Comparison of ENCODE assay signal across 8 mouse cellular contexts in genomic region chr9:90076849-90077461, GRCm38 (mm10). TPM values are rescaled to one million over a fixed set of nuclear protein-coding genes. Genes with fewer than 3 reads are reported as not detected.
DNase-seq lines count a peak whose midpoint lies in the region; ATAC-seq and TF ChIP-seq lines count a peak whose summit lies in the region.

No protein-coding gene starts in this region.

- TF ChIP-seq EP300 in MEL (IDR thresholded peaks at IDR 0.05; ENCODE audit: low read depth in 1 of 2, low read length in 2 of 2) = no peak

- no peaks in the 10 kb centered on the region for H3K79me2 ChIP-seq in MEL (ENCODE audit: control insufficient read depth, insufficient read depth, low read length, poor library complexity)

- H3K4me1 ChIP-seq in MEL (ENCODE audit: control insufficient read depth in 1 of 2, insufficient read depth in 2 of 2, low read length in 2 of 2) = peaks cover 0 to 12% of the 10 kb centered on the region in 2 experiments; a peak in 2 of 4 replicates
- H3K4me1 ChIP-seq in forebrain, embryonic 13.5 days = no peaks in the 10 kb centered on the region
- H3K4me1 ChIP-seq in hindbrain, embryonic 14.5 days (replicated peaks; ENCODE audit: control insufficient read depth, insufficient read depth, low read length) = no peaks in the 10 kb centered on the region

- peak; percentile 65 for DNase-seq in MEL (ENCODE audit: low read depth, low spot score)
- peak; percentile 58 for DNase-seq in brain, embryonic 14.5 days (ENCODE audit: low read depth)
- DNase-seq in hindbrain, embryonic 14.5 days (ENCODE audit: low spot score) = peak; percentile 62
- peak; percentile 28 to 70 for DNase-seq in layer of hippocampus, postnatal 25 days (ENCODE audit: extremely low spot score in 1 of 2, low spot score in 1 of 2)
- peak; percentile 55 for DNase-seq in mesoderm, embryonic 11.5 days (ENCODE audit: low read depth, low spot score)
- peak; percentile 59 for DNase-seq in spleen, adult 12 weeks (ENCODE audit: low spot score)

- peaks cover 0 to 3% of the 10 kb centered on the region in 2 experiments; a peak in 2 of 4 replicates for H3K36me3 ChIP-seq in MEL (ENCODE audit: control insufficient read depth in 1 of 2, insufficient read depth in 2 of 2, low read length in 2 of 2)
- H3K36me3 ChIP-seq in forebrain, embryonic 13.5 days (ENCODE audit: poor library complexity, severe bottlenecking) = no peaks in the 10 kb centered on the region
- no peaks in the 10 kb centered on the region for H3K36me3 ChIP-seq in hindbrain, embryonic 14.5 days (replicated peaks; ENCODE audit: control insufficient read depth, insufficient read depth)

- H3K27ac ChIP-seq in MEL (ENCODE audit: control insufficient read depth, low read depth, low read length) = no peak overlapping the region
- H3K27ac ChIP-seq in forebrain, embryonic 13.5 days = no peak overlapping the region
- H3K27ac ChIP-seq in hindbrain, embryonic 14.5 days = no peak overlapping the region

- H3K27me3 ChIP-seq in MEL (ENCODE audit: control insufficient read depth in 1 of 2, insufficient read depth in 2 of 2, low read length in 2 of 2) = no peaks in the 10 kb centered on the region
- no peaks in the 10 kb centered on the region for H3K27me3 ChIP-seq in forebrain, embryonic 13.5 days
- H3K27me3 ChIP-seq in hindbrain, embryonic 14.5 days (ENCODE audit: control insufficient read depth, insufficient read depth, low read length) = no peaks in the 10 kb centered on the region

- H3K9ac ChIP-seq in MEL (ENCODE audit: control insufficient read depth, low read depth, low read length, poor library complexity, severe bottlenecking) = no peak overlapping the region
- H3K9ac ChIP-seq in forebrain, embryonic 13.5 days = no peak overlapping the region
- no peak overlapping the region for H3K9ac ChIP-seq in hindbrain, embryonic 14.5 days

- no peak overlapping the region for H3K4me2 ChIP-seq in forebrain, embryonic 13.5 days
- no peak overlapping the region for H3K4me2 ChIP-seq in hindbrain, embryonic 14.5 days (replicated peaks)

- peak; percentile 66 for ATAC-seq in forebrain, embryonic 13.5 days
- no peak for ATAC-seq in hindbrain, embryonic 14.5 days (ENCODE audit: low FRiP score)
- no peak for ATAC-seq in inflammation-experienced regulatory T-cells, adult 6 months

- no peak overlapping the region for H3K4me3 ChIP-seq in MEL (ENCODE audit: control insufficient read depth in 1 of 2, insufficient read depth in 1 of 2, low read depth in 2 of 2, low read length in 2 of 2)
- H3K4me3 ChIP-seq in forebrain, embryonic 13.5 days = no peak overlapping the region
- H3K4me3 ChIP-seq in hindbrain, embryonic 14.5 days (replicated peaks; ENCODE audit: low read length) = no peak overlapping the region

- peak; percentile 76 to 85 (median 78) for TF ChIP-seq CTCF in MEL (IDR thresholded peaks at IDR 0.05 in 2 of 3, conservative IDR thresholded peaks at IDR 0.05 in 1 of 3; ENCODE audit: control insufficient read depth in 1 of 3, insufficient read depth in 1 of 3, low read depth in 2 of 3, low read length in 3 of 3, poor library complexity in 1 of 3, severe bottlenecking in 1 of 3)
- TF ChIP-seq CTCF in brain, embryonic 14.5 days (IDR thresholded peaks at IDR 0.05; ENCODE audit: borderline replicate concordance, extremely low read depth, insufficient read depth, insufficient read length) = peak; percentile 84; the same call in 1 of the 2 replicates

- TF ChIP-seq POLR2A in MEL (IDR thresholded peaks at IDR 0.05; ENCODE audit: control insufficient read depth in 1 of 2, insufficient read depth in 1 of 2, low read depth in 1 of 2, low read length in 2 of 2, poor library complexity in 1 of 2) = no peak
- no peak for TF ChIP-seq POLR2A in brain, embryonic 14.5 days (IDR thresholded peaks at IDR 0.05; ENCODE audit: borderline replicate concordance, extremely low read depth, insufficient read depth, insufficient read length, poor library complexity, severe bottlenecking)

- H3K9me3 ChIP-seq in MEL (replicated peaks; ENCODE audit: insufficient read depth, low read length) = no peaks in the 10 kb centered on the region
- no peaks in the 10 kb centered on the region for H3K9me3 ChIP-seq in forebrain, embryonic 13.5 days (replicated peaks)
- H3K9me3 ChIP-seq in hindbrain, embryonic 14.5 days (ENCODE audit: control insufficient read depth, low read length) = no peaks in the 10 kb centered on the region

- peak; percentile 78 for TF ChIP-seq RAD21 in MEL (IDR thresholded peaks at IDR 0.05; ENCODE audit: low read depth, low read length)

- 61% methylated on average over 8 of the region's 8 CpGs for WGBS in forebrain, embryonic 13.5 days
- 53% methylated on average over 8 of the region's 8 CpGs for WGBS in hindbrain, embryonic 14.5 days

TF ChIP-seq in MEL, 35 proteins besides CTCF, POLR2A, EP300 and RAD21:
- TF ChIP-seq JUND (IDR thresholded peaks at IDR 0.05; ENCODE audit: low read depth, low read length) (no peak), ELF1 (IDR thresholded peaks at IDR 0.05; ENCODE audit: low read depth, low read length) (no peak), ZC3H11A (IDR thresholded peaks at IDR 0.05; ENCODE audit: low read depth, low read length) (peak; percentile 55), SMC3 (IDR thresholded peaks at IDR 0.05; ENCODE audit: low read depth, low read length) (peak; percentile 56)
TF ChIP-seq in MEL: peak in this region for 2.

RNA-seq across cellular contexts. Expression of gene Ctsh, which starts 23.0 kb away (rescaled TPM):
- not detected in 2 replicates for total RNA-seq in MEL (2012; rRNA removed)
- polyA plus RNA-seq in MEL (2012; ENCODE audit: insufficient read depth in 1 of 2, insufficient read length in 2 of 2, low read depth in 1 of 2, low replicate concordance in 2 of 2, missing spikeins in 1 of 2) = not detected
- 5.5 and 7.4 TPM in 2 replicates for polyA plus RNA-seq in brain, embryonic 14.5 days (2012; rRNA removed)
- polyA plus RNA-seq in forebrain, embryonic 13.5 days (2015; fragmentation: Nextera tagmentation; extraction: Ambion mirVana) = 8.2 and 9.3 TPM in 2 replicates
- polyA plus RNA-seq in hindbrain, embryonic 14.5 days (2014; fragmentation: Nextera tagmentation; extraction: Ambion mirVana) = 29.4 and 30.8 TPM in 2 replicates
- 10 to 100 TPM; 15.2 to 18.1 TPM for total RNA-seq in layer of hippocampus, postnatal 25 days (2021)
- polyA plus RNA-seq in inflammation-experienced regulatory T-cells, adult 6 months (2017; shearing (Covaris generic)) = 10 to 100 TPM in 1 of 3 experiments, 1 to 10 TPM in 2; 1.2 to 11.4 (median 6.3) TPM

RNA-seq across cellular contexts. Expression of gene Morf4l1, which starts 37.6 kb away (rescaled TPM):
- 107 and 128 TPM in 2 replicates for total RNA-seq in MEL (2012; rRNA removed)
- polyA plus RNA-seq in MEL (2012; ENCODE audit: insufficient read depth in 1 of 2, insufficient read length in 2 of 2, low read depth in 1 of 2, low replicate concordance in 2 of 2, missing spikeins in 1 of 2) = 100 to 1,000 TPM; 190 to 292 TPM
- polyA plus RNA-seq in brain, embryonic 14.5 days (2012; rRNA removed) = 449 and 465 TPM in 2 replicates
- 475 and 483 TPM in 2 replicates for polyA plus RNA-seq in forebrain, embryonic 13.5 days (2015; fragmentation: Nextera tagmentation; extraction: Ambion mirVana)
- 557 and 572 TPM in 2 replicates for polyA plus RNA-seq in hindbrain, embryonic 14.5 days (2014; fragmentation: Nextera tagmentation; extraction: Ambion mirVana)
- 100 to 1,000 TPM; 401 to 432 TPM for total RNA-seq in layer of hippocampus, postnatal 25 days (2021)
- polyA plus RNA-seq in inflammation-experienced regulatory T-cells, adult 6 months (2017; shearing (Covaris generic)) = 100 to 1,000 TPM; 287 to 345 (median 307) TPM
